Mouse (Mus musculus) myocyte (in vitro differentiated cells): Measurements from ENCODE around the gene Dock4.

ENCODE experiments used
- CEBPB ChIP-seq: IDR thresholded peaks from 2 replicates; pipeline ENCODE4 v1.6.1; 2011; ENCODE audit warnings: mild to moderate bottlenecking, moderate library complexity; ENCODE audit not compliant: poor library complexity, insufficient read depth, severe bottlenecking
- POLR2A ChIP-seq: IDR thresholded peaks from one replicate; pipeline ENCODE4 v1.6.1; 2011; ENCODE audit warnings: low read depth, mild to moderate bottlenecking, control low read depth, moderate library complexity; ENCODE audit not compliant: insufficient read length

- no peak for TF ChIP-seq CEBPB
- TF ChIP-seq POLR2A = no peak
Measured at GRCm38 (mm10) chr12:40728373-40728772, 282.6 kb downstream of the Dock4 start.
